Mouse (Mus musculus): ENCODE measurements around the gene Srpk2.
"Not testable (repeated sequence)": the region's sequence is repeated elsewhere in the genome, so short reads cannot be mapped to it uniquely, and the experiment has no call there.

Gene Srpk2

GRCm38 (mm10) chr5:23684517-23684916, at the start of gene Srpk2:
TSS of gene Srpk2 (minus strand) at chr5:23684617.
- no peak for DNase-seq (ENCODE audit: low spot score)

- DNase-seq (ENCODE audit: low spot score): no peak
Observed at GRCm38 (mm10) chr5:23721956-23722355, 37.5 kb upstream of the Srpk2 start.

GRCm38 (mm10) chr5:23718881-23719328, 34.5 kb upstream of the Srpk2 start:
- DNase-seq (ENCODE audit: low spot score): no peak

DNA sequence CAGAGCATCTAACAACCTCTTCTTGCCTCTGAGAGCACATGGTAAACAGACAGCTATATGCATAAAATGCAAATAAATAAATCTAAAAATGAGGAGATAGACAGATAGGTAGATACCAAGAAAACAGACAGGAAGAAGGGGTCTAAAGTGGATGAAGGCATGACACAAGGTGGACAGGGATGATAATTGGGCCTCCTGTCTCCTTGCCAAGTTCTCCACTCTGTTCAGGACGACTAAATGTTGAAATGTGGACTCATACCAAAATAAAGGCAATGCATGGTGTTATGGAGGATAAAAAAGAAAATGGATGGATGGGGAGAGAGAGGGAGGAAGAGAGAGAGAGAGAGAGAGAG, 33.7 kb upstream of the Srpk2 start:
- no peak for DNase-seq (ENCODE audit: low spot score)

DNA sequence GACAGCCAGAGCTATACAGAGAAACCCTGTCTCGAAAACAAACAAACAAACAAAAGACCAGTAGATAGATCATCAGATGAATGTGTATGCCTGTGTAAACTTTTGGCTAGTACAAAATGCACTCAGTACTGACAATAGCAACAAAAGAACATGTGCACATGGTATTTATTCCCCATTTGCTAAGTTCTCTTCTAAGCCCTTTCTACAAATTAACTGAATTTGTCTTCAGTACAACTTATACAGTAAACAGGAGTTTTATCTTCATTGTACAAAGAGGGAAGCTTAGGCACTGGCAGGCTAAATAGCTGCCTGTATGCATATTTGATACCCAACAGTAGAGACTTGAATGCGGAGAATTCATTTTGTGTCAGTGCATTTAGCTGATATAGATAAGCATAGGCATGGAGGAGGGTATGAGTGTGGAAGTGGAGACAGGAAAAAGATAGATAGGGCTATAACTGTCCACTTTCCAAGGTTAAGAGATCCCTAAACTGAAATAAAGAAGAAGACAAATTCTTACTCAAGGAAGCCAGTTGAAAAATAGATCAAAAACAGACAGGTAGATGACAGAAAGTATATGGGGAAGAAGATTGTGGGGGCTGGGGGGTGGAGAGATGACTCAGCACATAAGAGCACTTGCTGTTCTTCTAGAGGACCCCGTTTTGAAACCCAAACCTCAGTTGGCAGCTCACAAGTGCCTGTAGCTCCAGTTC, 33.2 kb upstream of the Srpk2 start:
- DNase-seq (ENCODE audit: low spot score): no peak

DNA sequence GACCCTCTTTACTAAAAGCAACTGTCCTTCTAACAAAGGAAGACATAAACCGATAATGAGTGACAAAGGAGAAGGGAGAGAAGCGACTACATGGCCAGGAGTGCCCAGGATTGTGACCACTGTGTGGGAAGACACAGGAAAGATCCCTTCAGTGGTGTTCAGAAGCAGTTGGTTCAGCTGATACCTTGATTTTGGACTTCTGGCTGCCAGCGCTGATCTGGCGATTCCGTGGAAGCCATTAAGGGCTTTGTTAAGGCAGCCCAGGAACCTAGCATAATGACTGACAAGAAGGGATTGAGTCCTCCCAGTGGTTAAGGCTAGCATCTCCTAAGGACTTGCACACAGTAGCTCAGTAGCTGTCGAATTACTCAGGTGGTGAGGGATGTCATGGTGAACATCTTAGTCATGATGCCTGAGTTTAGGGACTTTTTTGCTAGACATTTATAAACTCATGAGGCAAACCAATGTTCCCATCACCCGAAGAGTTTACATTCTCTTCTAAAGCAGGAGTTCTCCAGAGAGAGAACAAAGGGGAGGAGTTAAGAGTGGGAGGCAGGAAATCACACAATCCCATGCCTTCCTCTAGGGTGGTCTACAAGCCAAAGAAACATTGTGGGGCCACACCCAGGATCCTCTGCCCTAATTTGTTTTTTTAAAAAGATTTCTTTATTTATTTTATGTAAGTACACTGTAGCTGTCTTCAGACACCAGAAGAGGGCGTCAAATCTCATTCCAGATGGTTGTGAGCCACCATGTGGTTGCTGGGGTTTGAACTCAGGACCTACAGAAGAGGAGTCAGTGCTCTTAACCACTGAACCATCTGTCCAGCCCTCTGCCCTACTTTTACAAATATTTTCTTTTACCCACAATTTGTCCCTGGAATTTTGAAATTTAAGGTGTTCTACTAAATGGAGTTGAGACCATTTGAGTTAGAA, 29.3 kb upstream of the Srpk2 start:
- no peak for DNase-seq (ENCODE audit: low spot score)

GRCm38 (mm10) chr5:23712130-23713001, 27.9 kb upstream of the Srpk2 start:
- peak; percentile 85 for DNase-seq (ENCODE audit: low spot score)

GRCm38 (mm10) chr5:23711671-23712129, 27.3 kb upstream of the Srpk2 start:
- DNase-seq (ENCODE audit: low spot score): not testable (repeated sequence)

GRCm38 (mm10) chr5:23711244-23711643, 26.8 kb upstream of the Srpk2 start:
- no peak for DNase-seq (ENCODE audit: low spot score)

DNA sequence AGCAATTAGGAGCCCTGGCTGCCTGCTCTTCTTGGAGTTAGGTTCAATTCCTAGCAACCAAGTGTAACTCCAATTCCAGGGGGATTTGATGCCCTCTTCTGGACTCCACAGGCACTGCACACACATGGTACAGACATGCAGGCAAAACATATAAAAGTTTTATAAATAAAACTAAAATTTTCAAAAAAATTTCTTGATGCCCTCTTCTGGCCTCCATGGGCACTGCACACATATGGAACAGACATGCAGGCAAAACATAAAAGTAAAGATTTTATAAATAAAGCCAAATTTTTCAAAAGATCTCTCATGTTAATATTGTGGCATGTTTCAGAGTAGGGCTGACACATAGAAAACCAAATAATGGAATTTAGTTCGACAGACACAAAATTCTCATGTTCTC, 25.2 kb upstream of the Srpk2 start:
- DNase-seq (ENCODE audit: low spot score): no peak

DNA sequence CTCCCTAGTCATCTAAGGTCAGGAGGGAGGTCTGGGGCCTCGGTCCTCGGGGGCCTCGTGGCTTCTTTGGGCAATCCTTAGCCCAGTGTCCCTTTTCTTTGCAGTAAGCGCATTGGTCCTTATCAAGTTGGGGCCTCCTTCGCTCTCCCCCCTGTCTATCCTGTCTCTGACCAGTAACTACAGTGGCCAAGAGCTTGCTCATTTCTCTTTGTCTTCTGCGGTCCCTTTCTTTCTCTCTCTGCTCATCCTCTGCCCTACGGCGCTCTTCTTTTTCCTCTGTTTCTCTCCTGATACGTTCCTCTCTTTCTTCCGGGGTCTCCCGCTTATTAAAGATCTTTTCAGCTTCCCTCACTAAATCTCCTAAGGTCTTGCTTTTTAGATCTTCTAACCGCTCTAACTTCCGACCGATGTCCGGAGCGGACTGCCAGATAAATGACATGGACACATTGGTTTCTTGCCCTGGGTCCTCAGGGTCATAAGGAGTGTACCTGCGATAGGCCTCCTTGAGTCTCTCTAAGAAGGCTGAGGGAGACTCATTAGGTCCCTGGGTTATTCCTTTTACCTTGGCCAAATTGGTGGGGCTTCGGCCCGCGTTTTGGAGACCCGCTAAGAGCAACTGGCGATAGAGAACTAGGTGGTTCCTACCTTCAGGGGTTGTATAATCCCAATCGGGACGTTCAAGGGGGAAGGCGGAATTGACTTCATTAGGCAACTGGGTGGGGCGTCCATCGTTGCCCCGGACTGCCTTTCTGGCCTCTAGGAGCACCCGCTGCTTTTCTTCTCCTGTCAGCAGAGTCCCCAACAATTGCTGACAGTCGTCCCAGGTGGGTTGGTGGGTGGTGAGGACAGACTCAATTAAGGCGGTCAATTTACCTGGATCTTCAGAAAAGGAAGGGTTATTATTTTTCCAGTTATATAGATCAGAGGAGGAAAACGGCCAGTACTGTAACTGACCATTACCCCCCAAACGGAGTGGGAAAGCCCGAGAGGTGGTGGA, 22.5 kb upstream of the Srpk2 start:
- DNase-seq (ENCODE audit: low spot score): not testable (repeated sequence)

GRCm38 (mm10) chr5:23697457-23697856, 13.0 kb upstream of the Srpk2 start:
- no peak for DNase-seq (ENCODE audit: low spot score)

DNA sequence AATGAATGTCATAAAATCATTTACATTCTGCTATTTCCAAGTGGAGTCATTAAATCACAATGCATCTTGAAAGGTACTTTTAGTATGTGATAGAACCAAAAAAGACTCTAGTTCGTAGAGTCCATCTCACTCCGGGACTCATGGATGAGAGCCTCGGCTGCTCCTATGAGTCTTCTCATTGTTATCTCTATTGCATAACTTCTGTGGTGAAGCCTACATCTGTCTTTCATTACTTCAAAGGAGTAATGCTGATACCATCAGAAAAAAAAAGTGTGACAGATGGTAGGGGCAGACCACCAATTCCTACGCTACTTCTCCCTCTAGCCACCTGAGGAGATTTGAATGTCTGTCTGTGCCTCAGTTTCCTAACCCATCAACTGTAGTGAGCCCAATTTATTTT, 986 bp downstream of the Srpk2 start:
- no peak for DNase-seq (ENCODE audit: low spot score)

GRCm38 (mm10) chr5:23679006-23679405, 5.4 kb downstream of the Srpk2 start:
- DNase-seq (ENCODE audit: low spot score): no peak

- no peak for DNase-seq (ENCODE audit: low spot score)
Observed at GRCm38 (mm10) chr5:23677883-23678282, 6.5 kb downstream of the Srpk2 start.

- DNase-seq (ENCODE audit: low spot score): no peak
Observed at GRCm38 (mm10) chr5:23677072-23677453, 7.4 kb downstream of the Srpk2 start.

- peak; percentile 73 for DNase-seq (ENCODE audit: low spot score)
Observed at GRCm38 (mm10) chr5:23676156-23677071, 8.0 kb downstream of the Srpk2 start.

- peak; percentile 81 for DNase-seq (ENCODE audit: low spot score)
Observed at GRCm38 (mm10) chr5:23675499-23676155, 8.8 kb downstream of the Srpk2 start.

DNA sequence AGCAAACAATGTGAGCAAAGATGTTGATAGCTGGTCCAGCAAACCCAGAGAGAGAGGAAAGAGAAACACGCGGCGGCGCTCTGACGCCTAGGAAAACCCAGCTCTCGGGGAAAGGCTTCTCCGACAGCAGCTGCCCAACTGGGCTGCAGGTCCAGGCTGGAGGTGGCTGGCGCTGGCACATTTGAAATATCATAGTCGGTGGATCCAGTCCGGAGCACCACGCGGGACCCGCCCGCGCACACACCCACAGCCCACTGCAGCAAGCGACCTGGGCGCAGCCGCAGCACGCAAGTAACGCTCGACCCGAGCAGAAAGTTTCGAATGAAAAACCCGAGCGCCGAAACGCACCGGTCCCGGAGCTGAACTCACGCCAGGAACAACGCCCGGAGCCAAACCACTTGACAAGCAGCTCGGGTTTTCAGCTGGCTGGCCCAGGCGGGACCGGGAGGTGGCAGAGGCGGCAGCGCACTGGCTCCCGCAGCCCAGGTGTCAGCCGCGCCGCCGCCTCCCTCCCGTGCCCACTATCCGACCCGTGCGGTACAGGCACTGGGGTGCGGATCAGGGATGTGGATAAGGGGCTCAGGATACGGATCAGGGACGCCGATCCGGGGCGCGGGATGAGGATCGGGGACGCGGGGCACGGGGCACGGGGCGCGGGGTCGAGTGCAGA, 9.5 kb downstream of the Srpk2 start:
- DNase-seq (ENCODE audit: low spot score): peak; percentile 77

Data from testis, postnatal 10 days (tissue).